12 mouse cellular contexts compared by ENCODE assay signal in the genomic region with DNA sequence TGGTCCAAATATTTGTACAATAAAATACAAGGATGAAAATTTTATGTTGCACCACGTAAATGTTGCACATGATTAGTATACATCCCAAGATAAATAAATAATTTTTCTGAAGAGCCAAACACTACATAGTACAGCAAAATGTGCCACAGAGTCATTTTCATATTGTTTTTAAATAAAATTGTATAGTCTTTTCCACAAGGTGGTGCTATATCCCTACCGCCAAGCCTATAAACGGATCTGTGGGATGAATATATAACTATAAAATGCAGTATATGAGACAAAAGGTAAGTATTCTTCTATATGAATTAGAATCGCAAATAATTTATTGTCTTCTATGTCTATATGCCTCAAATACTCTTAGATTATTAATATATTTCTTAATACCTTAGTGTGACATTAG.
A peak's percentile ranks its signal among the peaks of the same experiment; 100 is the strongest.
DNase-seq lines count a peak whose midpoint lies in the region; ATAC-seq and TF ChIP-seq lines count a peak whose summit lies in the region.
"Had no signal": no experiment of that assay in that cellular context is flagged by ENCODE, and none has a peak within 500 bp of the region (broad histone marks: within the 10 kb centered on the region; RNA-seq: fewer than 3 reads in every experiment).

No protein-coding gene starts in this region.

- no peak overlapping the region for H3K27ac ChIP-seq in left cerebral cortex, adult 2 months
- no peak overlapping the region for H3K27ac ChIP-seq in forebrain, embryonic 13.5 days

- DNase-seq in cerebellum, postnatal 10 days = peak; percentile 8 to 12
- no peak for DNase-seq in cerebellum, adult 18-20 months
- DNase-seq in left cerebral cortex, adult 2 months (ENCODE audit: extremely low spot score in 1 of 2, low spot score in 2 of 2) = no peak
- DNase-seq in left cerebral cortex, postnatal 10 days (ENCODE audit: extremely low spot score in 1 of 2, low spot score in 2 of 2) = no peak
- no peak for DNase-seq in B cell, adult 2 months
- no peak for DNase-seq in right cerebral cortex, postnatal 4 days
- DNase-seq: cerebellum, postnatal 36 days had no signal

- H3K4me1 ChIP-seq in E14TG2a.4 (replicated peaks; ENCODE audit: low read depth, low read length) = no peaks in the 10 kb centered on the region
- H3K4me1 ChIP-seq in forebrain, embryonic 13.5 days = no peaks in the 10 kb centered on the region
- H3K4me1 ChIP-seq: megakaryocyte, embryonic 14.5 days had no signal

- H3K27me3 ChIP-seq in E14TG2a.4 (ENCODE audit: insufficient read depth, low read length) = no peaks in the 10 kb centered on the region
- no peaks in the 10 kb centered on the region for H3K27me3 ChIP-seq in forebrain, embryonic 13.5 days
- H3K27me3 ChIP-seq: megakaryocyte, embryonic 14.5 days had no signal

- intact Hi-C loops in left cerebral cortex, adult 2 months (cut with DNase I) = loop anchor here (2.0 kb wide), 1 partner anchor 274 kb away; no protein-coding TSS in a partner anchor
- intact Hi-C loops in left cerebral cortex, postnatal 10 days (cut with DNase I) = loop anchor here (5.0 kb wide), 1 partner anchor 325 kb away; no protein-coding TSS in a partner anchor

- peak; percentile 64 for ATAC-seq in forebrain, embryonic 13.5 days
- ATAC-seq: inflammation-experienced regulatory T-cells, adult 6 months had no signal

- no peak overlapping the region for H3K4me2 ChIP-seq in forebrain, embryonic 13.5 days
- H3K4me2 ChIP-seq: heart, embryonic 11.5 days had no signal

- peak; percentile 66 for TF ChIP-seq CTCF in left cerebral cortex, adult 2 months (IDR thresholded peaks at IDR 0.05)
- peak; percentile 16; the same call in 1 of the 2 replicates for TF ChIP-seq CTCF in E14TG2a.4 (conservative IDR thresholded peaks at IDR 0.05; ENCODE audit: low read length)

- H3K9me3 ChIP-seq in E14TG2a.4 (ENCODE audit: low read length) = no peaks in the 10 kb centered on the region
- no peaks in the 10 kb centered on the region for H3K9me3 ChIP-seq in forebrain, embryonic 13.5 days (replicated peaks)
- H3K9me3 ChIP-seq: megakaryocyte, embryonic 14.5 days had no signal

- 28% methylated on average over 4 of the region's 4 CpGs for WGBS in forebrain, embryonic 13.5 days

- H3K36me3 ChIP-seq in E14TG2a.4 (ENCODE audit: insufficient read depth, low read length) = no peaks in the 10 kb centered on the region
- no peaks in the 10 kb centered on the region for H3K36me3 ChIP-seq in forebrain, embryonic 13.5 days (ENCODE audit: poor library complexity, severe bottlenecking)

- H3K9ac ChIP-seq in forebrain, embryonic 13.5 days = no peak overlapping the region

- no peak overlapping the region for H3K4me3 ChIP-seq in left cerebral cortex, adult 2 months
- H3K4me3 ChIP-seq in E14TG2a.4 (replicated peaks; ENCODE audit: low read length) = no peak overlapping the region
- no peak overlapping the region for H3K4me3 ChIP-seq in forebrain, embryonic 13.5 days
- H3K4me3 ChIP-seq: megakaryocyte, embryonic 14.5 days had no signal

Comparison
In these comparisons a context has a peak if more than half of its experiments do, and no peak if none do; other contexts are left out.
1. DNase-seq: peak in cerebellum, postnatal 10 days (2 of 2); none in cerebellum, adult 18-20 months (0 of 2), left cerebral cortex, adult 2 months (0 of 2), left cerebral cortex, postnatal 10 days (0 of 2), B cell, adult 2 months (0 of 2) and right cerebral cortex, postnatal 4 days (single experiment).